Mouse (Mus musculus): ENCODE data around the gene Ppp2r5a. TPM values are rescaled to one million over a fixed set of nuclear protein-coding genes. Genes with fewer than 3 reads are reported as not detected.

Ppp2r5a gene
- total RNA-seq, 4 experiments from 2014 or later, result 65.1 to 76.6 (median 70.6) TPM

GRCm38 (mm10) chr1:191381955-191382736 is 20.9 kb downstream of the Ppp2r5a start:
- peak; percentile 26 to 47 for DNase-seq (ENCODE audit: low spot score in 2 of 2)

GRCm38 (mm10) chr1:191380843-191381242 is 22.2 kb downstream of the Ppp2r5a start:
- no peak for DNase-seq (ENCODE audit: low spot score in 2 of 2)

DNA sequence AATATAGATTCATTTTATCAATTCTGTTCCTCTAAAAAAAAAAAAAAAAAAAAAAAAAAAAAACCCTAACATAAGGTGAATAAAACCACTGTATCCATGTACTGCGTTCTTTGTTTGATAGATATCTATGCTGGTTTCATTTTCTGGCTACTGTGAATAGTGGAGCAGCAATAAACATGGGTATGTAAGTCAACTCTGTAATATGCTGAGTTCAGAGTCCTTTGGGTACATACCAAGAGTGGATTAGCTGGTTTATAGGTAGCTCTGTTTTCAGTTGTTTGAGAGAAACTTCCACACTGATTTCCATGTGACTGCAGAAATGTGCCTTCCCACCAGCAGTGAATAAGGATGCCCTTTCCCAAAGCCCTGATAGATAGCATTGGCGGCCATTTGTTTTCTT is 25.0 kb downstream of the Ppp2r5a start:
- DNase-seq (ENCODE audit: low spot score in 2 of 2), result no peak

DNA sequence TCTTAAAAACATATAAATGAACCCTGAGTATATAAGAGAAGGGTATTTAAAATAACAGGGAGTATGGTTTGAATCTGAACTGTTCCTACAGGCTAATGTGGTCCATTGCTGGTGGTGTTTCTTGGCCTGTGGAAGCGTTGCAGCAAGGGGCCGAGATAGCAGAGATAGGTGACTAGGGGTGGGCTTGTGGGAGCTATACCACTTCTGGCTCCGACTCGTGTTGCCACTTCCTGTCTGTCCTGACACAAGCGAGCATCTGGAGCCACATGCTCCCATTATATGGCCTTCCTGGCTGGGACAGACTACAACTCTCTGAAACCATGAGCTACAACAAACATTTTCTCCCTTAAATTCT is 27.5 kb downstream of the Ppp2r5a start:
- DNase-seq (ENCODE audit: low spot score in 2 of 2), result no peak

GRCm38 (mm10) chr1:191374993-191375643 is 28.0 kb downstream of the Ppp2r5a start:
- DNase-seq (ENCODE audit: low spot score in 2 of 2), result no peak

DNA sequence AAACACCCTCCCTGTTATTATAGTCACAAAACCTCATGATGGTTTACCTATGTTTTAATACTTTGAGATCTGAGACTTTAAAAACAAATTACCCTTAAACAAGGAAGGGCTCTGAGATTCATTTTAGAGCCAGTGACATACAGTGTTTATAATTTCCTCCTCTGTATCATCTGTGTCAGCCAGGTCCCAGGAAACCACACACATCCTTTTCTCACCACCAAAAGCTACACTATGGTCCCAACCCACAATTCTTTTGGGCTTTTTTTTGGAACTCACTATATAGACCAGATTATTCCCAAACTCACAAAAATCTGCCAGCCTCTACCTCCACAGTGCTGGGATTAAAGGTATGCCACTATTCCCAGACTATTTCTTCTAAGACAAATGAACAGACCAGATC is 33.9 kb downstream of the Ppp2r5a start:
- DNase-seq (ENCODE audit: low spot score in 2 of 2), result no peak

- no peak for DNase-seq (ENCODE audit: low spot score in 2 of 2)
Observed at GRCm38 (mm10) chr1:191368193-191368592, 34.9 kb downstream of the Ppp2r5a start.

- DNase-seq (ENCODE audit: low spot score in 2 of 2), result no peak
Observed at GRCm38 (mm10) chr1:191364477-191364876, 38.6 kb downstream of the Ppp2r5a start.

- DNase-seq (ENCODE audit: low spot score in 2 of 2), result no peak
Observed at GRCm38 (mm10) chr1:191362412-191362811, 40.7 kb downstream of the Ppp2r5a start.

DNA sequence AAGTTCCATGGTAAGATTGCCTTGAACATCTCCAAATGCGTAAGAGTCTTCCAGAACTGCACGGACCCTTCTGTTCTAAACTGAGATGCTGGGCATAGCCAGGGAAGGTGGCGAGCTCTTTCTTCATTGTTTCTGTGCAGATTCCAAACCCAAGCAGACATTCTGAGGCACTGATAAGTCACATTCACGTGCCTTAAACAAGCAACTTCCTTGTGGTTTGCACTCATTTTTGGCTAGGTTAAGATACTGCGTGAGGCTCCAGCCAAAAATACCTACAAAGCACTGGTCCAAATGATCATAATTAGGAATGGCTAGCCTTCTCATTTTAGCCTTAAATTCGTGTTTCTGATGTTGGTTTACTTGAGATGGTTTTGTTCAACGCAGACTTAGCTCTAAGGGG is 43.6 kb downstream of the Ppp2r5a start:
- DNase-seq (ENCODE audit: low spot score in 2 of 2), result no peak

DNA sequence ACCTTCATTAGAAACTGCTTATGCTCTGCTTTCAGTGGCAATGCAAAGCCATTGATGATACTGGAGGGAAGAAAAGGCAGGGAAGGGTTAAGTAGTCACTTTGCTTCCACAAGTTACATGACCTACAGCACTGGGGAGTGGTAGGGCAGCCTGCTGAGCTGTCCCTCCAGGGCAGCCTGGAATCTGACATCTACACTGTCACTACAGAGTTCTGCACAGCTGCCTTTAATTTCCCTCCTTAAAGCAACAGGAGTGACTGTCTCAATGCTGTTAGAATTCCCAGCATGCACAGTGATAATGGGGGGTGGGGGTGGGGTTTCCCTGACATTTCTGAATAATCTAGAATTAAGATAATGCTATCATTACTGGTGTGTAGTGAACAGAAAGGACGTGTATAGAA is 46.1 kb downstream of the Ppp2r5a start:
- DNase-seq (ENCODE audit: low spot score in 2 of 2), result no peak

DNA sequence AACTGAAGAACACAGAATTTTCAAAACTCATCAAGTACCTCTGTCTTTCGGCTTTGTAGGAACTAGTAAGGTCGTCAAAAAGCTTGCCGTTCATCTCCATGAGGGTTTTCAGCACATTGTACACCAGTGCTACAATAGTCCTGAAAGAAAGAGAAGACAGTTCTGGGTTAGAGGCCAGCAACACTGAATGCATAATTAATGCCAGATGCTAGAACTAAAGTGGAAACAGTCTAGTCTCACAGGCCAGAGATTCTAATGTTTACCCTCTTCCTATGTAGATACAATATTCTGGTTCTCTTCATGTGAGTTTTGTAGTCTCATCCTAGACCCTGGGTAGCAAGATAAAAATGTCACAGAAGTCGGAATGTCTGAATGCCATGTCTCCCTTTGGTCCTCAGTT is 49.2 kb downstream of the Ppp2r5a start:
- DNase-seq (ENCODE audit: low spot score in 2 of 2), result no peak

DNA sequence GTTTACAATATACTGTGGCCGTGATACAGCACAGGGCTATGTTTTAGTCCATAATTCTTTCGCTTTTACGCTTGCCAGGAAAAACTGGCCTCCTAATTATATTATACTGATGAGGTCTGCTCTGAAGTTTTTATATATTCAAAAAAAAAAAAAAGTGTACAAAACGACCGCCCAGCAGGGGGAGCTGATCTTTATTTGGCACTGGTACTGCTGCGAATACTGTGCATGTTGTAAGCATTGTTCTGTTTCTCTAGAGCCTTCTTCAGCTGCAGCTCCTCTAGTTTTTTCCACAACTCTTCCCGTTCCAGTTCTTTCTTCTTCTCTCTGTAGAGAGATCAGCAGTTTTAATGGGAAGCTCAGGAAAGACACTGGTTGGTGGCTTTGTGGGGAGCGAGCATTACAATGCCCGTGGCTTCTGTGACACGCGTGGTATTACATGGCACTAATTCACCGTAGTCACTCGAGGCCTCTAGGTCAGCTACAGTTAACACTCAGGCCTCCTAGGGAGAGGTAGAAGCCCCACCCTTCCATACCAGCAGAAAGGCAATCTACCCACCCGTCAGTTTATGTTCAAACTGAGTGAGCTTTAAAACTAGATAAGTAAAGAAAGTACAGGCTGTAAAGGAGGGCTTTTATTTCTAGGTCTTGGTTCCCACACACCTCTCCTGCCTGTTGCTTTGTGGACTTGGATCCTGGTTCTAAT is 50.1 kb downstream of the Ppp2r5a start:
- DNase-seq (ENCODE audit: low spot score in 2 of 2), result no peak

GRCm38 (mm10) chr1:191350355-191350754 is 52.7 kb downstream of the Ppp2r5a start:
- no peak for DNase-seq (ENCODE audit: low spot score in 2 of 2)

GRCm38 (mm10) chr1:191349486-191350037 is 53.5 kb downstream of the Ppp2r5a start:
- no peak for DNase-seq (ENCODE audit: low spot score in 2 of 2)

- no peak for DNase-seq (ENCODE audit: low spot score in 2 of 2)
Observed at GRCm38 (mm10) chr1:191348996-191349395, 54.1 kb downstream of the Ppp2r5a start.

DNA sequence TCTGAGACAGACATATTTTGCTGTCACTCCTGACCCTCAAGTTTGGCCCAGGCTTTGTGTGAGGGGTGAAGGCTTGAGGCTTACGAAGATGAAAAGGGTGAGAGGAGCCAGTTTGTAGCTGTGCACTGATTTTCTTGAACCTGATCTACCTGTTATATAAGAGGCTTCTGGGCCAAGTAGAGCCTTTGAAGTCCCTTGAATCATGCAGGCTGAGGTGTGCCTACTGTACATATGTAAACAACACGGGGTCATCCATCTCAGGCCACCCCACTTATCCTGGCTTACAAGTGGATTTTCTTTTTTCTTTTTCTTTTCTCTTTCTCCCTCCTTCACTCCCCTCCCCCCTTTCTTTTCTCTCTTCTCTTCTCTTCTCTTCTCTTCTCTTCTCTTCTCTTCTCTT is 54.5 kb downstream of the Ppp2r5a start:
- no peak for DNase-seq (ENCODE audit: low spot score in 2 of 2)

DNA sequence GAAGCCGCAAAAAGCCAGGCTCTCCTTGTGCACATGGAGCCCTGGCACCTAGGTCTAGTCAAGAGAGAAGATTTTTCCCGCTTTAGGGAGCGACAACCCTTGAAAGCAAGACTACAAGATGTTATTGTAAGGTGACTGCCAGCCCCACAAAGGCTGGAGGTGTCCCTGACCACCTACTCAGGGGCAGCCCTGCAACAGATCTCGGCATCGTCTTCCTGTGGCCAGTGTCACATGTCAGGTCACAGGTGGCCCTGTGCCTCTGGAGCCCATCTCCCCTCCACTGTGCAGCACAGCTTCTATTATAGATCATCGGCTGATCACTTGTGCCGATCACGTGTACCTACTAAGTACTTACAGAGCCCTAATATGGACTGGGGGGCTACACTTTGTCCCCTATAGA is 55.5 kb downstream of the Ppp2r5a start:
- no peak for DNase-seq (ENCODE audit: low spot score in 2 of 2)

DNA sequence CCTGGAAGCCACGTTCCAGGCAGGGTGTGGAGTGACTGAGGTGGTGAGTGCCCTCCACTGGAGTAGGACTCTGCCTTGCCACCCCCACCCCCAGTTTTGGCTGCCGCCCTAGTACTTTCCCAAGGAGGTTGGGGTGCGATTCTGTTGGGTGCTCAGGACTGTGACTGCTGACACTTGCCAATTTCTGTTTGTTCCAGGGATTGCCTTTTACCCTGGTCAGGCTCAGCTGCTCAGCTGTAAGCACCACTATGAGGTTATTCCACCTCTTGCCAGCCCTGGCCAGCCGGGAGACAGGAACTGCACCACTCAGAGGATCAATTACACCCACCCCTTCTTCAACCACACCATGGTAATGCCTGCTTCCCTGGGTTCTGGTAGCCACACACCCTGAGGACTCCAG is 62.5 kb downstream of the Ppp2r5a start:
- DNase-seq (ENCODE audit: low spot score in 2 of 2), result no peak

- no peak for DNase-seq (ENCODE audit: low spot score in 2 of 2)
Observed at GRCm38 (mm10) chr1:191339876-191340275, 63.2 kb downstream of the Ppp2r5a start.

DNA sequence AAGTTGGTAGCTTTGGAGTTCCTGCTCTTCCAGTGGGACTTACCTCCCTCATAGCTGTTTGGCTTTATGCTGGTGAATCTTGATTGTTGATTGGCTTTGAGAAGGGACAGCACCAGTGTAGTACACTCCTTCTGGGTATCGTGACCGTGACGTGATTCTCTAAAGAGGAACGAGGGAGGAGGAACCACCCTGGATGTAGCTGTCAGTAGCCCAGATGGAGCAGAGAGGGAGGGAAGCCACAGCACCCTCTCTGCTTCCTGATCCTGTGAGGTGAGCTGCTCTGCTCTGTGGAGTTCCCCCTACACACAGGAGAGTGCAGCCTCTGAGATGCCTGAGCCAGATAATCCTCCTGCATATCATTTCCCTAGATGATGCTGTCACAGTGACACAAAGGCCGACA is 68.6 kb downstream of the Ppp2r5a start:
- no peak for DNase-seq (ENCODE audit: low spot score in 2 of 2)

DNA sequence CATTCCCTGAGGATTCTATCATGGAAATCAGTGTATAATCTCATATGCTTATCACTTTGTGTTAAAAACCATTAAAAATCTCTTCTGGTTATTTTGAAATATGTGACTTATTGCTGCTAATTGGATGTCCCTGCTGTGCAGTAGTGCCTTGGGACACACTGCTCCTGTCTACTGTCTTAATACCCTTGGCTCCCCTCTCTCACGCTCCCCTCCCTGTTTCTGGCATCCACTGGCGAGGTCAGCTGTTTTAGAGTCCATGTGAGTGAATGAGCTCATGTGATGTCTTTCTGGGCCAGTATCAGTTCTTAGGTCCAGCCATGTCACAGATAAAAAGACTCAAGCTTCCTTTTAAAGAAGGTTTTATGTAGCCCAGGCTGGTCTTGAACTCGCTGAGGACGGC is 72.7 kb downstream of the Ppp2r5a start:
- DNase-seq (ENCODE audit: low spot score in 2 of 2), result no peak
